Mouse (Mus musculus) embryo, embryonic 10.5 days (tissue): ENCODE data around the gene Cd79b.

Source experiments
- DNase-seq: peaks from one replicate; pipeline ENCODE4 v3.0.0-alpha.2; 2015; ENCODE audit warnings: low spot score

The Cd79b gene

DNA sequence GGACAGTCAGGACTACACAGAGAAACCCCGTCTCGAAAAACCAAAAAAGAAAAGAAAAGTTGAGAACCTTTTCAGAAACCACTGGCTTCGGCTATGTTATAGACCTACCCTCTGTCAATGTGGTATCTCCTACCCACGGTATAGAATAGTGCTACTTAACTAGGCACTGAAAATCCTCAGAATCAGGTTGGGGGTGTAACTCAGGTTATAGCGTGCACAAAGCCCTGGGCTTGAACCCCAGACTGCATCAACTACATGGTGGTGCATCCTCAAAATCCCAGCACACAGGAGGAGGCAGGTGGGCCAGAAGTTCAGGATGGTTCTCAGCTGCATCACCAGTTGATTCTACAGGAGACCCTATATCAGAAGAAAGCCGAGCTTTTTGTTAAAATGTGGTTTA is 40.8 kb downstream of the Cd79b start:
- no peak for DNase-seq

DNA sequence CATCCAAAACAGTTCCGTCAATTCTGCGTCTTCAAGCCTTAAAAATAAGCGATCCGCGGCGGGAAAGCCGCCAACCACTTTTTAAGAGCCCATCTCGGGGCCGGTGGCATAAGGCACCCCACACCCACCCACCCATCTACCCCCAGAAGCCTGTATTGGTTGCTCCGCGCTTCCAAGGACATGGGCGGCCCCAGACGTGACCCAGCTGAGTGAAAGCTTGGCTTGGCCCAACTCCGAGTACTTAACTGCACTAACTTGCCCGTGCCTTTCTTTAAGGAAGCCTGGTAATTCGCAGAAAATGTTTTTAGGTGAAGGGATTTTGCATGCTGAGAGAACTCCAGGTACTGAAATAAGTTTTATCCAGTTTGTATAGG is 41.3 kb downstream of the Cd79b start:
- no peak for DNase-seq

DNA sequence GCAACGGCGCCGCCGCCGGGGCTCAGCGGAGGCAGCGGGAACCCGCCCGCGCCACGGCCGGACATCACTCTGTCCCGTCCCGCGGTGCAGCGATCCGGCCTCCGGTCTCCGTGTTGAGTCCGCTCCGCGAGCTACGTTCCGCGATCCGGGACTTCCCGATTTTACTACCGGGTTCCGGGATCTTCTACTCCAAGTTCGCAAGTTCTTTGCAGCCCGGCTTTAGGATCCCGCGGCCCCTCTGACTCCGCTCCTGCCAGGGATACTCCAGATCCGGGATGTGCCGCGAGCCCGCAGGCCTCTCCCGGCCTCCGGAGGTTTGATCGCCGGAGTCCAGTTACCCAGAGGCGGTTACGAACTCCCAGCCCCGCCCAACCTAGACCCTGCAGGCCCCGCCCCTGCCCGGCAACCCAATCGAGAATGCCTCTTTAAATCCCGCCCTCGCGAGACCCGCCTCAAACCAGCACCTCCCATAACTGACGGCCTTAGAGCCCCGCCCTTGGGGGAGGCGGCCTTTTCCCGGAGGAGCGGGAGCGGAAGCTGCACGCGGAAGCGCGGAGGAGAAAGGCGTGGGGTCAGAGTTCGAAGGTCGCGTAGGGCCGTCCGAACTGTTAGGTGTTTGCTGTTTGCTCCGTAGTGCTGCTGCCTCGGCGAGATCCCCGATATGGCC is 41.8 kb downstream of the Cd79b start, which contains the start of gene Smarcd2:
TSS of gene Smarcd2 (minus strand) at position 329 of the 667 bp plus-strand sequence.
- DNase-seq = peak; percentile 100

DNA sequence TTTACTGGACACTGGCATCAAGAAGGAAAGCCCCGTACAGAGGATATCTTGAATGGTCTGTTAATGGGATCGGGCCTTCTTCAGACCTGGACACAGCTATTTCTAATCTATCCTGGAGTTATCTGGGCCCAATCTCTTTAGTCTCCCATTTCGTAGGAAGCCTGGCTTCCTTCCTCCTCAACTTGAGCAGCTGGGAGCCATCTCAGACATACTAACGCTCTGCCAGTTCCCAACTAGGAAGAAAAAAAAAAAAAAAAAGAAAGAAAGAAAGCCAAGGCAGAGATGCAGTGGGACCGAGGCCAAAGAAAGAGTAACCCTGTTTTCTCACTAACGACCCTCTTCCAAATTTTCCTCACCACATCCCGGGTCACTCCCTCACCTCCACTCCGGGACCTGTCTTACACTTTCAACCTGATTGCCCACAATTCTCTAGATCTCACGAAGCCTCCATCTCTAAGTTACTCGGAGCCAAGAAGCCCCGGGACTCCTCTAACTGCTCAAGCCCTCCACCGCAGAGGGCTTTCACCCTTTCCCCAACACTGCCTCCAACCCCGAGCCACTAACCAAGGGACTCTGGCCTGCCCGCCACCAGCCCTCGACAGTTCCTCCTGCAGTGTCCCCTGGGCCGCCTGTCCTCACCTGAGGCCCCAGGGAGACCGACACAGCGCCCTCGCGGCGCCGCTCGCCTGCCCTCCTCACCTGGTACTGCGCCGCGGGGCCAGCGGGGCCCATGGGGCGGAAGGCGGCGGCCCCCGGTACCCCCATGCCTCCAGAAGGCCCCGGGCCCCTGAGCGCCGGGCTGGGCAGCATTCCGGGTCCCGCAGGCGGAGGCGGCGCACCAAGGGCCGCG is 42.5 kb downstream of the Cd79b start:
- peak; percentile 39 for DNase-seq

DNA sequence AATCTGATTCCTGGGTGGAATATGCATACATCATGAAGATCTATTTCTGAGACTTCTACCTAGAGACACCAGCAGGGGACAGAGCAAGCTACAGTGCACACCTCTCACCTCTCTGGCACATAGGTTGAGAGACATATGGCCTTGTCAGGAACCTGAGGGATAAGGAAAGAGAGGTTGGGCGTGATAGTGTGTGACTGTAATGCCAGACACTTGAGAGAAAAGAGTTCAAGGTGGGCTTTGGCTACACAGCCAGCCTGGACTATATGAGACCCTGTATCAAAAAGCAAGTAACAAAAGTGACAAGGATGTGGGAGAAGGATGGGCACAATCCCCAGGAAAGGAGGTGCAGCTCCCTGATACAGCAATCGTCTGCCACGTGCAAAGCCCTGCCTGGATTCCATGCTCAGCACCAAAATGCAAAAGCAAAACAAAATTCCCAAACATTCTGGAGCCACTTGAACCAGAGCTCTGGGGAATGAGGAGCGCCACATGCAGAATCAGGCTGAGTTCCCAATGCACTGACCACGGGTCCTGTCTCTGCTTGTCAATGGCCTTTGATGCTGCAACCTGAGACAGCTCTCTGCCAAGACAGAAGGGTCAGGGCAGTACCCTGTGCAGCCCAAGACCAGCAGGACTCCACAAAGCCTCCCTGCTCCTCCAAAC is 43.3 kb downstream of the Cd79b start:
- peak; percentile 45 for DNase-seq

DNA sequence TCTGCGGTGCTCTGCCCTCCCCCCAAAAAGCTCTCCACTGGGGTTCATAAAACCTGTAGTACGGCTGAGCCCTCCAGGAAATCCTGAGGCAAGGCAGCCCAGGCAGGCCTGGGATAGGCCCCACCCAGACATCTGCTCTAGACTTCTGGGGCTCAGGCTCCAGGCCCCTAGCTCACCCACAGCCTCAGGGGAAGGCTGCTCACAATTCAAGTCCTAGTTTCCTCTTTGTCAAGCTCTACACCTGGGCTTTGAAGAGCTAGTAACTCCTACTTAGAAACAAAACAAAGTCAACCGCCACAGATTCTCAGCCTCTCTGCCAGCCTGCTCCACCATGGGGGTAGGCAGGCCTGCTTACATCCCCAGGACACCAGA is 45.5 kb downstream of the Cd79b start:
- DNase-seq = no peak

DNA sequence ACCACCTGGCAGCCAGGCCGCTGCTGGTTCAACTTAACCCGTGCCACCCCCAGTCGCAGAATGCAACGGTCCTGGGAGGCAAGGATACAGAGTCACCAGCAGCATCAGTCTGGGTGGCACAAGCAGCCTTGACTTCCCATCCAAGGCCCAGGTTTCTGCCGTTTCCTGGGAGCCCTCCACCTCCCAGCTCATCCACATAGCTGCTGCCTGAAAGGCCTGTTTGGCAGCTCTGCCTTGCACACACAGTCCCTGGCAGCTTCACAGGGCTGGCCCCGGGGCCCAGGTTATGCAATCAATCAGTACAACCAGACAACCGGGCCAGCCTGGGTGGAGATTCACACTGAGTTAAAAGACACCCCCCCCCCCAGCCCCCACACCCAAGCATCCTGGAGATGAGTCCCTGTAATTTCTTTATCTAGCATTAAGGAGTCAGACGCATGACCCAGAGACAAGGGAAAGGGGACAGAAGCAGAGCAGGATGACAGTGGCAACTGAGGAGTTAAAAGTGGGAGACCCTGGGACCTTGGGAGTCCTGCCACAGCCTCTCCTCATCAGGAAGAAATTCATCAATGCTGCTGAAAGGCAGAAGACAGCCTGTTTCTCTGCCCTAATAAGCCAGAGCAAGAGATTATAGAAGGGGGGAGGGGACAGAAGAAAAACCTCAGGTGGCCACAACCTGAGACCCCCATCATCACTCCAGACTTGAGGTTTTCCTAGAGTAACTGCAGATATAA is 46.1 kb downstream of the Cd79b start:
- peak; percentile 60 for DNase-seq

DNA sequence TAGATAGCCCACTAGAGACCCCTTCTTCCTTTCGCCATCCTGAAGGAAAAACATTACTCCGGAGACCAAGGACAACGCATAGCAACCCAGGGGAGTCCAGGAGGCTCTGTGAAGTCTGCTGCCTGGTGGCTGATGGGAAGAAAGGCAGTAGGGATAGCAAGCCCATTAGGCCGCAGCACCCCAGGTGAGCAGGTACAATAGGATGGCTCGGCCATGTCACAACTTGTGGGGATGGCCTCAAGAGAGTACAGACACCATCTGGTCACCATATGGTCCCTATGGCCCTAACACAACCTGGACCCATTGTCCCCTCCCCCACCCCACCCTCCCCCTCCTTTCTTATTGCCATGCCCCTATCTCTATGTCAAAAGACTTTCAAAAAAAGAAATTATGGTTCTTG is 46.7 kb downstream of the Cd79b start:
- no peak for DNase-seq

DNA sequence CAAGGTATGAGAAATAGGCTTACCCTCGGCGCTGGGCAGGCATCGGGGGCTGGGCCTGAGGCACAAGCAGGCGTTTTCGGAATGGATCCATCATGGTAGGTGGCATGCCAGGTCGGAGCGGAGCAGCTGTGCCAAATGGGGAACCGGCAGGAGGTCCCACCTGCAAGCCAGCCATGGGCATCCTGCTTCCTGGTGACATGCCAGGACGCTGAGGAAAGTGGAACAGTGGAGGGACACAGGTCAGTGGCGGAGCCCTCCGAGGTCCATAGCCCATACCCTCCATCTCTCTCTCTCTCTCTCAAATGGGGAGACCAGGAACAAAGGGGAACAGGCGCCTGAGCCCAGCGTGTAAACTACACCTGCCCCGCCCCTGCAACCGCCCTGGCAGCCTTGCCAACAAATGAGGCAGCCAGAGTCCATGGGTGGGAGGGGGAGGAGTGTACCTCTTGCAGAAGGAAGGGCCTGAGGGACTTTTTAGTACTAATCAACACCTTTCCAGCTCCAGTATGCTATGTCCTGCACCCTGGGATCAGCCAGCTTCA is 47.2 kb downstream of the Cd79b start:
- no peak for DNase-seq

DNA sequence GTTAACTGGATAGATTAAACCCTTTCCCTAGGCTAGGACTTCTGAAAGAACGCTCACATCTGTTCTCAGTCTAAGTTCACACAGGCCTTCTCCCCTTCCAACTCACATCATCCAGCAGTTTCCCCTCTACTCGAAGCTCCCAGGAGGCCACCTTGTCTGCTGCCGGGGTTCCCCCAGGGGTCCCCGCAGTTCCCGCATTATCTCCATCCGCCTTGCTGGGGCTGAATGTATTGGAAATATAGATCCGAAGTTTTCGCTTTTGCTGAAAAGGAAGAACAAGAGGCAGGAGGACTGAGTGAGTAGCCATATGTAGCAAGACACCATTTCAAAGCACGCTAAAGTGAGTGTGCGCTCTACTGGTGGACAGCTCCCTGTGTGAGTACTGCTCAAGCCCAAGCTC is 48.1 kb downstream of the Cd79b start:
- no peak for DNase-seq

DNA sequence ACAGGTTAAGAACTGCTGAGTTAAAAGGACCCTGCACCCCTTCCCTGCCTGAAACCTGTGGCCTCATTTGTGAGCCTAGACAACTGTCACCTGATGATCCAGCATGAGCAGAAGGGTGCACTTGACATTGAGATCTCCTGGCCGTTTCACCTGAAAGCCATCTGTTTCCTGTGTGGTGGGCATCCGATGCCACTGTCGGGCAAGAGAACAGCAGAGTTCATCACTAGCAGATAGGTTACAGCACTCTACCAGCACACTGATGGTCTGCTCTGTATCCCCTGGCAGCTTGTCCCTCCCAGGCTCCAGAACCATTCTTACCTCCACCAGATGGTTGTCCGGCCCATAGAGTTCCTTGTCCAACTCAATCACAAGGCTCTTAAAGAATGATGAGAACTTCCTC is 49.0 kb downstream of the Cd79b start:
- DNase-seq = no peak

DNA sequence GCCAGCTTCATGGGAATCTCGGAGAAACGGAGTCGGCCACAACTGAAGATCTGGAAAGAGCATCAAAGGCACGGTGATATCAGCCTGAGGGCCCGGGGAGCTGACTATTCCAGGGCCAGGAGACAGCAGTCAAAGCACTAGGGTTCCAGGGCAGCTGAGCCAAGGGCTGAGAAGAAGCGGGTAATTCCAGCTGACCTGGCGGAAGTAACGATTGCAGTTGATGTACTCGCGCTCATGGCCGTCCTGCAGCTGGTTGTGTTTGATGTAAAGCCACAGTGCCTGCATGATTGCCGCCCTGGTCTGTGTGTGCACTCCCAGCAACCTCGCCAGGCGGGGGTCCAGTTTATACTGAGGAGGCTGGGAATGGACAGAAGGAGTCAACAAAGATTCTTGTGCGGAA is 49.6 kb downstream of the Cd79b start:
- no peak for DNase-seq

DNA sequence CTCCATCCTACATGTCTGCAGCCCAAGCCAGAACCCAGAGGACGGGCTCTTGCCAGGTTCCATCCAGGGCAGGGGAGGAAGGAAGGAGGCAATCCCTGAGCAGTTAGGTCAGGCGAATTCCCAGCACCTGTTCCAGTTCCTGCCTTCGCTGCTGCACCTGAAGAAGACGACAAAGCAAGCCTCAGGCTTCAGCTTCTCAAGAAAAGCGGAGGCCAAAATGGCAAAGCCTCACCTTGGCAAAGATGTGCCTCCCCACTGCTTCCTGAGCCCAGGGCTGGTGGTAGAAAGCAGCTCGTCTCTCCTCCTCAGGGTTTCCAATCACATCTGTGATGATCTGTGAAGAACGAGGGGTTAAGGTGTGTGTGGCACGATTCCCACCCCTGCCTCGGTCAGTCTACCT is 50.6 kb downstream of the Cd79b start:
- no peak for DNase-seq
